Mouse (Mus musculus) liver, adult 2 months (tissue): Measurements from ENCODE around the gene Cdk11b. TPM values are rescaled to one million over a fixed set of nuclear protein-coding genes. Genes with fewer than 3 reads are reported as not detected.
A peak's percentile ranks its signal among the peaks of the same experiment; 100 is the strongest.

Source experiments
- DNase-seq: peaks from one replicate; pipeline ENCODE4 v3.0.0-alpha.2; 2011; ENCODE audit warnings: low read depth, low spot score; ENCODE audit errors: extremely low read depth
- H3K27ac ChIP-seq: fragments of 200-500 bp; replicated peaks from 2 replicates; pipeline ENCODE4 v1.5.1; 2012; ENCODE audit warnings: low read depth, mild to moderate bottlenecking, control low read depth, inconsistent platforms, low read length; ENCODE audit not compliant: insufficient read depth
- H3K27me3 ChIP-seq: fragments of 200-500 bp; 2 replicates; pipeline ENCODE4 v1.6.1; 2012; ENCODE audit warnings: mild to moderate bottlenecking, moderate library complexity, low read length, inconsistent platforms; ENCODE audit not compliant: control insufficient read depth, insufficient read depth
- H3K36me3 ChIP-seq: fragments of 200-500 bp; 2 replicates; pipeline ENCODE4 v1.6.1; 2012; ENCODE audit warnings: low read length, inconsistent platforms; ENCODE audit not compliant: control insufficient read depth, insufficient read depth
- H3K4me1 ChIP-seq: fragments of 200-500 bp; 2 replicates; pipeline ENCODE4 v1.6.1; 2011; ENCODE audit warnings: low read length; ENCODE audit not compliant: control insufficient read depth, insufficient read depth
- H3K4me3 ChIP-seq: fragments of 200-500 bp; 2 replicates; pipeline ENCODE4 v1.5.1; 2011; ENCODE audit warnings: low read depth, mild to moderate bottlenecking, control low read depth, low read length, moderate library complexity; ENCODE audit not compliant: insufficient read depth
- H3K79me2 ChIP-seq: fragments of 200-500 bp; 2 replicates; pipeline ENCODE4 v1.6.1; 2012; ENCODE audit warnings: inconsistent platforms, mild to moderate bottlenecking, low read length, moderate library complexity; ENCODE audit not compliant: control insufficient read depth, insufficient read depth
- H3K9ac ChIP-seq: fragments of 200-500 bp; 2 replicates; pipeline ENCODE4 v1.6.1; 2012; ENCODE audit warnings: low read depth, mild to moderate bottlenecking, control low read depth, inconsistent platforms, low read length
- CTCF ChIP-seq: fragments of 200-500 bp; IDR thresholded peaks from 2 replicates; pipeline ENCODE4 v1.5.1; 2011; ENCODE audit warnings: low read depth, low read length, control low read depth
- POLR2A ChIP-seq: fragments of 200-500 bp; IDR thresholded peaks from 2 replicates; pipeline ENCODE4 v1.6.1; 2011; ENCODE audit warnings: low read length, control low read depth; ENCODE audit not compliant: insufficient read depth; ENCODE audit errors: extremely low read depth
- WGBS: fragments of 180-500 bp; shearing (Covaris S2); methylation state at CpG from one replicate; pipeline ENCODE4 v1.1.7; 2018; 5-methylcytosine and 5-hydroxymethylcytosine counted together
- polyA plus RNA-seq: library from polyadenylated mRNA; depleted of rRNA; stranded (reverse); fragments of >200 nt; gene quantifications from 2 replicates; pipeline ENCODE4 v1.2.3, GENCODE M21; 2012; rRNA removed
- total RNA-seq: library from RNA; depleted of rRNA; stranded (reverse); fragments of >200 nt; gene quantifications from 2 replicates; pipeline ENCODE4 v1.2.3, GENCODE M21; 2014; rRNA removed

The Cdk11b gene
- 8.5 and 11.2 TPM in 2 replicates for total RNA-seq
- polyA plus RNA-seq, result 8.8 and 10.6 TPM in 2 replicates

- Histone ChIP-seq H3K27ac (peak within 1 kb of the TSS; percentile 61), H3K9ac (peak within 1 kb of the TSS; percentile 83), H3K27me3 (no peaks in the 10 kb centered on the region), H3K4me3 (peak within 1 kb of the TSS; percentile 69), H3K4me1 (peaks cover 6% of the 10 kb centered on the region; the same call in 1 of the 2 replicates), H3K36me3 (peaks cover 34% of the 10 kb centered on the region), H3K79me2 (peaks cover 5% of the 10 kb centered on the region; the same call in 1 of the 2 replicates)
- WGBS, result under 1% methylated on average over 80 of the region's 84 CpGs
- TF ChIP-seq CTCF (no peak), POLR2A (peak; percentile 74; the same call in 1 of the 2 replicates)
- peak; percentile 96 for DNase-seq
These were observed at the start of gene Cdk11b for GRCm38 (mm10) chr4:155624338-155625291. TSS of gene Cdk11b (plus strand) at chr4:155624854.

DNA sequence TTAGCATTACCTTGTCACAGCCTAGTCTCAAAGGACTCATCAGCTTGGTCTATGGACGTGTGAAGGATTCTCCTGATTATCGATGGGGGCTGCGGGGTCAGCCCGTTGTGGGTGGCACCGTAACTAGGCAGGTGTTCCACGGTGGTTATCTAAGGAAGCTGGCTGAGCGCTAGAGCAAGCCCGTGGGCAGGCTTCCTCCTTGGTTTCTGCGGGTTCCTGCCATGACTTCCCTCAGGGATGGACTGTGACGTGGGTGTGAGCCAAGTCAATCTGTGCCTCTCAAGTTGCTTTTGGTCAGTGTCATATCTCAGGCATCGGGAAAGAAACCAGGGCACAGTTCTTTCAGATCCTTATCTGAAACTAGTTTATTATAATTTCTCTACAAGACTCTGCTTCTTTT lies 49.7 kb upstream of the Cdk11b start:
- TF ChIP-seq CTCF (no peak), POLR2A (no peak)
- Histone ChIP-seq H3K27ac (peak overlapping the region; percentile 97), H3K9ac (no peak overlapping the region), H3K4me1 (peaks cover 54% of the 10 kb centered on the region), H3K36me3 (peaks cover 3% of the 10 kb centered on the region), H3K79me2 (peaks cover 32% of the 10 kb centered on the region; the same call in 1 of the 2 replicates), H3K4me3 (no peak overlapping the region), H3K27me3 (no peaks in the 10 kb centered on the region)
- 50% methylated on average over 11 of the region's 11 CpGs for WGBS
- peak; percentile 57 for DNase-seq

- H3K36me3 ChIP-seq, result peaks cover 7% of the 10 kb centered on the region
- WGBS, result 25% methylated on average over 8 of the region's 8 CpGs
- H3K27me3 ChIP-seq, result no peaks in the 10 kb centered on the region
- no peak overlapping the region for H3K4me3 ChIP-seq
- peaks cover 30% of the 10 kb centered on the region; the same call in 1 of the 2 replicates for H3K79me2 ChIP-seq
- H3K9ac ChIP-seq, result no peak overlapping the region
- H3K4me1 ChIP-seq, result peaks cover 55% of the 10 kb centered on the region
- DNase-seq, result peak; percentile 71
- no peak for TF ChIP-seq POLR2A
- TF ChIP-seq CTCF, result no peak
- peak overlapping the region; percentile 59 for H3K27ac ChIP-seq
These were observed 49.1 kb upstream of the Cdk11b start for GRCm38 (mm10) chr4:155575521-155575920.

DNA sequence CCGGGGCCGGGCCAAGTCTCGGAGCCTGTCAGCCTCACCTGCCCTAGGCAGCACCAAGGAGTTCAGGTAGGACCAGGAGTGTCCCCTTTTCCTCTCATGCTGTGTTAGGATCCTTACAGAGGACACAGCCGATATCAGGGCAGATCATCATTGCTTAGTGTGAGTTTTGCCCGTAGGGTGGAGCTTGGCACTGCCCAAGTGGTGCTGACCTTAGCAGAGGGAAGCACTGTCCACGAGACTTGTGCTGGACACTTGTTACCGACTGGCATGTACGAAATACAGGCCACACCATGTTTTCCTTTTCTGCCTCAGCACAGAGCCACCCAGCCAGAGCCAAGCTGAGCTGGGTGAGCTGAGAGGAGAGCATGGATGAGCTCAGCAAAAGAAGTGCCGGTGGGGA lies 47.5 kb upstream of the Cdk11b start:
- H3K79me2 ChIP-seq, result peaks cover 21% of the 10 kb centered on the region; the same call in 1 of the 2 replicates
- no peak overlapping the region for H3K4me3 ChIP-seq
- WGBS, result 31% methylated on average over 9 of the region's 9 CpGs
- H3K27me3 ChIP-seq, result no peaks in the 10 kb centered on the region
- DNase-seq, result peak; percentile 99
- H3K9ac ChIP-seq, result peak overlapping the region; percentile 58
- peak overlapping the region; percentile 89 for H3K27ac ChIP-seq
- TF ChIP-seq POLR2A (no peak), CTCF (no peak)
- peaks cover 44% of the 10 kb centered on the region for H3K4me1 ChIP-seq
- peaks cover 10% of the 10 kb centered on the region for H3K36me3 ChIP-seq

GRCm38 (mm10) chr4:155577741-155578140 lies 46.9 kb upstream of the Cdk11b start:
- TF ChIP-seq CTCF (no peak), POLR2A (no peak)
- peaks cover 12% of the 10 kb centered on the region for H3K36me3 ChIP-seq
- H3K27ac ChIP-seq, result peak overlapping the region; percentile 89
- no peaks in the 10 kb centered on the region for H3K27me3 ChIP-seq
- 14% methylated on average over 5 of the region's 5 CpGs for WGBS
- H3K4me3 ChIP-seq, result no peak overlapping the region
- DNase-seq, result peak; percentile 79
- peaks cover 41% of the 10 kb centered on the region for H3K4me1 ChIP-seq
- peaks cover 18% of the 10 kb centered on the region; the same call in 1 of the 2 replicates for H3K79me2 ChIP-seq
- peak overlapping the region; percentile 32 for H3K9ac ChIP-seq
